Mouse (Mus musculus) MEL (cell line): ENCODE results near the gene Cmtm3. TPM values are rescaled to one million over a fixed set of nuclear protein-coding genes. Genes with fewer than 3 reads are reported as not detected.

Experiments
- DNase-seq: peaks from one replicate; pipeline ENCODE4 v3.0.0; 2011; ENCODE audit warnings: low read depth, low spot score
- H3K27ac ChIP-seq: 2 replicates; pipeline ENCODE4 v1.5.1; 2012; ENCODE audit warnings: low read depth, mild to moderate bottlenecking, control low read depth, low read length, moderate library complexity; ENCODE audit not compliant: control insufficient read depth
- H3K27me3 ChIP-seq, 2 experiments: fragments of 150-350 bp in 1 of 2; sonication (generic) in 1 of 2; 2 replicates each; pipeline ENCODE4 v1.6.1; 2012; ENCODE audit warnings: low read length in 2 of 2, mild to moderate bottlenecking in 2 of 2, improper control_type of control experiment in 1 of 2, moderate library complexity in 1 of 2; ENCODE audit not compliant: insufficient read depth in 2 of 2, control insufficient read depth in 1 of 2
- H3K36me3 ChIP-seq, 2 experiments: 2 replicates each; pipeline ENCODE4 v1.6.1; 2012 to 2014; ENCODE audit warnings: low read length in 2 of 2, improper control_type of control experiment in 1 of 2, inconsistent platforms in 1 of 2, mild to moderate bottlenecking in 1 of 2; ENCODE audit not compliant: insufficient read depth in 2 of 2, control insufficient read depth in 1 of 2
- H3K4me1 ChIP-seq, 2 experiments: fragments of 150-350 bp in 1 of 2; sonication (generic) in 1 of 2; 2 replicates each; pipeline ENCODE4 v1.6.1; 2012; ENCODE audit warnings: low read length in 2 of 2, improper control_type of control experiment in 1 of 2, mild to moderate bottlenecking in 1 of 2; ENCODE audit not compliant: insufficient read depth in 2 of 2, control insufficient read depth in 1 of 2
- H3K4me3 ChIP-seq, 2 experiments: fragments of 150-350 bp in 1 of 2; sonication (generic) in 1 of 2; 2 replicates each; pipeline ENCODE4 v1.5.1; 2012; ENCODE audit warnings: low read depth in 2 of 2, low read length in 2 of 2, mild to moderate bottlenecking in 2 of 2, moderate library complexity in 2 of 2, control low read depth in 1 of 2, improper control_type of control experiment in 1 of 2; ENCODE audit not compliant: control insufficient read depth in 1 of 2, insufficient read depth in 1 of 2
- H3K79me2 ChIP-seq: 2 replicates; pipeline ENCODE4 v1.6.1; 2012; ENCODE audit warnings: mild to moderate bottlenecking, low read length, moderate library complexity; ENCODE audit not compliant: control insufficient read depth, poor library complexity, insufficient read depth
- H3K9ac ChIP-seq: 2 replicates; pipeline ENCODE4 v1.6.1; 2012; ENCODE audit warnings: low read depth, mild to moderate bottlenecking, control low read depth, low read length, moderate library complexity; ENCODE audit not compliant: control insufficient read depth, poor library complexity, severe bottlenecking
- H3K9me3 ChIP-seq: fragments of 150-350 bp; sonication (generic); replicated peaks from 2 replicates; pipeline ENCODE4 v1.6.1; 2012; ENCODE audit warnings: mild to moderate bottlenecking, low read length, improper control_type of control experiment, moderate library complexity; ENCODE audit not compliant: insufficient read depth
- CHD1 ChIP-seq: IDR thresholded peaks from 2 replicates; pipeline ENCODE4 v1.6.1; 2012; ENCODE audit warnings: low read depth, mild to moderate bottlenecking, inconsistent platforms, low read length, improper control_type of control experiment
- CHD2 ChIP-seq: IDR thresholded peaks from 2 replicates; pipeline ENCODE4 v1.6.1; 2011; ENCODE audit warnings: low read length, improper control_type of control experiment
- CTCF ChIP-seq, 3 experiments: IDR thresholded peaks in 2 of 3; conservative IDR thresholded peaks in 1 of 3; 2 replicates each; pipeline ENCODE4 v1.5.1; 2011 to 2012; ENCODE audit warnings: low read length in 3 of 3, low read depth in 2 of 3, mild to moderate bottlenecking in 2 of 3, improper control_type of control experiment in 1 of 3, inconsistent platforms in 1 of 3, mixed read lengths in 1 of 3, moderate library complexity in 1 of 3; ENCODE audit not compliant: control insufficient read depth in 1 of 3, insufficient read depth in 1 of 3, poor library complexity in 1 of 3, severe bottlenecking in 1 of 3
- E2F4 ChIP-seq: IDR thresholded peaks from 2 replicates; pipeline ENCODE4 v1.6.1; 2011; ENCODE audit warnings: low read depth, low read length, improper control_type of control experiment, borderline replicate concordance
- ELF1 ChIP-seq: IDR thresholded peaks from 2 replicates; pipeline ENCODE4 v1.6.1; 2014; ENCODE audit warnings: low read depth, mild to moderate bottlenecking, inconsistent platforms, low read length, improper control_type of control experiment, moderate library complexity
- GATA1 ChIP-seq: IDR thresholded peaks from 2 replicates; pipeline ENCODE4 v1.6.1; 2011; ENCODE audit warnings: low read depth, low read length, improper control_type of control experiment
- HCFC1 ChIP-seq: IDR thresholded peaks from 2 replicates; pipeline ENCODE4 v1.6.1; 2012; ENCODE audit warnings: low read depth, mild to moderate bottlenecking, inconsistent platforms, low read length, improper control_type of control experiment, moderate library complexity
- KAT2A ChIP-seq: conservative IDR thresholded peaks from 2 replicates; pipeline ENCODE4 v1.6.1; 2012; ENCODE audit warnings: low read depth, low read length, improper control_type of control experiment, inconsistent platforms
- MAZ ChIP-seq: IDR thresholded peaks from 2 replicates; pipeline ENCODE4 v1.6.1; 2012; ENCODE audit warnings: low read depth, mild to moderate bottlenecking, inconsistent platforms, low read length, improper control_type of control experiment
- MXI1 ChIP-seq: IDR thresholded peaks from 2 replicates; pipeline ENCODE4 v1.6.1; 2011; ENCODE audit warnings: mild to moderate bottlenecking, low read depth, low read length, improper control_type of control experiment
- MYB ChIP-seq: IDR thresholded peaks from 2 replicates; pipeline ENCODE4 v1.6.1; 2011; ENCODE audit warnings: mild to moderate bottlenecking, low read depth, low read length, improper control_type of control experiment
- NELFE ChIP-seq: IDR thresholded peaks from 2 replicates; pipeline ENCODE4 v1.6.1; 2011; ENCODE audit warnings: low read depth, low read length, improper control_type of control experiment
- POLR2AphosphoS5 ChIP-seq: IDR thresholded peaks from 2 replicates; pipeline ENCODE4 v1.6.1; 2012; ENCODE audit warnings: low read depth, borderline replicate concordance, mild to moderate bottlenecking, inconsistent platforms, low read length, moderate library complexity, mixed read lengths
- RAD21 ChIP-seq: IDR thresholded peaks from 2 replicates; pipeline ENCODE4 v1.6.1; 2011; ENCODE audit warnings: mild to moderate bottlenecking, low read depth, low read length, improper control_type of control experiment
- RCOR1 ChIP-seq: IDR thresholded peaks from 2 replicates; pipeline ENCODE4 v1.6.1; 2012; ENCODE audit warnings: low read depth, mild to moderate bottlenecking, inconsistent platforms, low read length, improper control_type of control experiment
- SMC3 ChIP-seq: IDR thresholded peaks from 2 replicates; pipeline ENCODE4 v1.6.1; 2011; ENCODE audit warnings: low read depth, low read length, improper control_type of control experiment
- TAL1 ChIP-seq: IDR thresholded peaks from 2 replicates; pipeline ENCODE4 v1.6.1; 2012; ENCODE audit warnings: mild to moderate bottlenecking, inconsistent platforms, low read length, moderate library complexity, mixed read lengths
- TBP ChIP-seq: IDR thresholded peaks from 2 replicates; pipeline ENCODE4 v1.8.0; 2011; ENCODE audit warnings: low read depth, low read length, improper control_type of control experiment
- USF1 ChIP-seq: IDR thresholded peaks from 2 replicates; pipeline ENCODE4 v1.6.1; 2014; ENCODE audit warnings: low read depth, mild to moderate bottlenecking, inconsistent platforms, low read length, improper control_type of control experiment, moderate library complexity
- ZC3H11A ChIP-seq: IDR thresholded peaks from 2 replicates; pipeline ENCODE4 v1.6.1; 2012; ENCODE audit warnings: low read depth, mild to moderate bottlenecking, inconsistent platforms, low read length, improper control_type of control experiment
- polyA plus RNA-seq, 2 experiments: library from polyadenylated mRNA; stranded (reverse) in 1 of 2; unstranded in 1 of 2; fragments of >175 nt in 1 of 2; fragments of >200 nt in 1 of 2; gene quantifications; 2 replicates each; pipeline versions ENCODE4 v1.2.1 to v1.2.4; 2012; ENCODE audit warnings: low replicate concordance in 2 of 2, low read depth in 1 of 2; ENCODE audit not compliant: insufficient read length in 2 of 2, insufficient read depth in 1 of 2, missing spikeins in 1 of 2
- total RNA-seq: library from RNA; depleted of rRNA; stranded (reverse); fragments of 300-350 nt; gene quantifications from 2 replicates; pipeline ENCODE4 v1.2.3, GENCODE M21; 2012

The Cmtm3 gene
- total and polyA plus RNA-seq, 3 experiments: 17.9 to 56.3 TPM; not detected in 1

GRCm38 (mm10) chr8:104359778-104360456 is 20.7 kb downstream of the Cmtm3 start:
- no peak for TF ChIP-seq CTCF (IDR thresholded peaks at IDR 0.05 in 2 of 3, conservative IDR thresholded peaks at IDR 0.05 in 1 of 3; ENCODE audit: control insufficient read depth in 1 of 3, insufficient read depth in 1 of 3, low read depth in 2 of 3, low read length in 3 of 3, poor library complexity in 1 of 3, severe bottlenecking in 1 of 3)
- TF ChIP-seq RCOR1: no peak
- TF ChIP-seq SMC3: no peak
- H3K27ac ChIP-seq: no peak overlapping the region
- no peak overlapping the region for H3K4me3 ChIP-seq
- no peaks in the 10 kb centered on the region for H3K9me3 ChIP-seq
- no peak overlapping the region for H3K9ac ChIP-seq
- H3K36me3 ChIP-seq: no peaks in the 10 kb centered on the region
- H3K27me3 ChIP-seq: no peaks in the 10 kb centered on the region
- no peak for DNase-seq
- no peaks in the 10 kb centered on the region for H3K79me2 ChIP-seq
- H3K4me1 ChIP-seq: no peaks in the 10 kb centered on the region

- Histone ChIP-seq H3K27ac (no peak overlapping the region), H3K79me2 (no peaks in the 10 kb centered on the region), H3K9me3 (no peaks in the 10 kb centered on the region), H3K4me3 (no peak overlapping the region), H3K4me1 (no peaks in the 10 kb centered on the region), H3K9ac (no peak overlapping the region), H3K27me3 (no peaks in the 10 kb centered on the region), H3K36me3 (no peaks in the 10 kb centered on the region)
- no peak for TF ChIP-seq MYB
- no peak for TF ChIP-seq E2F4
- no peak for TF ChIP-seq CHD2
- no peak for TF ChIP-seq ELF1
- TF ChIP-seq SMC3: no peak
- no peak for TF ChIP-seq RAD21
- TF ChIP-seq ZC3H11A: no peak
- TF ChIP-seq MAZ: no peak
- no peak for TF ChIP-seq CHD1
- no peak for TF ChIP-seq KAT2A
- TF ChIP-seq TBP: no peak
- TF ChIP-seq RCOR1: no peak
- no peak for TF ChIP-seq GATA1
- no peak for TF ChIP-seq CTCF (IDR thresholded peaks at IDR 0.05 in 2 of 3, conservative IDR thresholded peaks at IDR 0.05 in 1 of 3; ENCODE audit: control insufficient read depth in 1 of 3, insufficient read depth in 1 of 3, low read depth in 2 of 3, low read length in 3 of 3, poor library complexity in 1 of 3, severe bottlenecking in 1 of 3)
- no peak for TF ChIP-seq POLR2AphosphoS5
- TF ChIP-seq USF1: no peak
- TF ChIP-seq NELFE: no peak
- no peak for TF ChIP-seq TAL1
- no peak for TF ChIP-seq MXI1
- no peak for TF ChIP-seq HCFC1
- no peak for DNase-seq
Observed at GRCm38 (mm10) chr8:104365695-104366094, 26.5 kb downstream of the Cmtm3 start.
